Mouse (Mus musculus) hindbrain, postnatal 0 days (tissue): ENCODE results near the gene Hk3. TPM values are rescaled to one million over a fixed set of nuclear protein-coding genes. Genes with fewer than 3 reads are reported as not detected.

Experiments
- ATAC-seq: fragments of 200-750 bp; cut with Nextera tagmentation; 2 replicates; pipeline ENCODE4 v1.8.0; 2017; ENCODE audit warnings: mild to moderate bottlenecking, moderate TSS enrichment, moderate library complexity
- DNase-seq: peaks from one replicate; pipeline ENCODE4 v3.0.0-alpha.2; 2015; ENCODE audit warnings: low spot score
- H3K27ac ChIP-seq: fragments of 300-500 bp; sonication (generic); 2 replicates; pipeline ENCODE4 v1.5.1; 2014; ENCODE audit warnings: mild to moderate bottlenecking
- H3K27me3 ChIP-seq: fragments of 300-500 bp; sonication (generic); 2 replicates; pipeline ENCODE4 v1.6.1; 2014; ENCODE audit warnings: low read length, mixed read lengths; ENCODE audit not compliant: insufficient read depth
- H3K36me3 ChIP-seq: fragments of 300-500 bp; sonication (generic); 2 replicates; pipeline ENCODE4 v1.6.1; 2014; ENCODE audit warnings: low read length, mixed read lengths; ENCODE audit not compliant: insufficient read depth
- H3K4me1 ChIP-seq: fragments of 300-500 bp; sonication (generic); 2 replicates; pipeline ENCODE4 v1.6.1; 2014; ENCODE audit warnings: antibody characterized with exemption, low read length, mixed read lengths; ENCODE audit not compliant: insufficient read depth
- H3K4me2 ChIP-seq: fragments of 300-500 bp; sonication (generic); 2 replicates; pipeline ENCODE4 v1.6.1; 2014; ENCODE audit warnings: low read depth, mild to moderate bottlenecking, low read length, moderate library complexity, mixed read lengths
- H3K4me3 ChIP-seq: fragments of 300-500 bp; sonication (generic); 2 replicates; pipeline ENCODE4 v1.5.1; 2014; ENCODE audit warnings: low read length
- H3K9ac ChIP-seq: fragments of 300-500 bp; sonication (generic); replicated peaks from 2 replicates; pipeline ENCODE4 v1.6.1; 2014; ENCODE audit warnings: mild to moderate bottlenecking, low read length, moderate library complexity, mixed read lengths
- H3K9me3 ChIP-seq: fragments of 300-500 bp; sonication (generic); 2 replicates; pipeline ENCODE4 v1.6.1; 2016; ENCODE audit warnings: low read length, mixed read lengths
- CTCF ChIP-seq: IDR thresholded peaks from 2 replicates; pipeline ENCODE4 v1.5.1; 2016; ENCODE audit warnings: antibody characterized with exemption, control low read depth, low read depth
- WGBS: fragments of 180-500 bp; shearing (Covaris S2); extraction: QIAGEN DNeasy Blood & Tissue Kit; methylation state at CpG from one replicate; pipeline ENCODE4 v1.1.7; 2014; 5-methylcytosine and 5-hydroxymethylcytosine counted together
- polyA plus RNA-seq: library from polyadenylated mRNA; unstranded; fragments of >200 nt; fragmentation: Nextera tagmentation; extraction: Ambion mirVana; gene quantifications from 2 replicates; pipeline ENCODE4 v1.2.1, GENCODE M21; 2015
- total RNA-seq: library from RNA; depleted of rRNA; stranded (reverse); fragments of >200 nt; gene quantifications from 2 replicates; pipeline ENCODE4 v1.2.3, GENCODE M21; 2014

Hk3 gene
- total and polyA plus RNA-seq, 2 experiments from 2014 or later = 0.78 to 1.9 TPM

GRCm38 (mm10) chr13:55022715-55023114 lies 1.5 kb upstream of the Hk3 start:
- Histone ChIP-seq H3K4me1 (no peaks in the 10 kb centered on the region), H3K9me3 (no peaks in the 10 kb centered on the region), H3K9ac (no peak overlapping the region), H3K27ac (no peak overlapping the region), H3K36me3 (no peaks in the 10 kb centered on the region), H3K27me3 (no peaks in the 10 kb centered on the region), H3K4me3 (no peak overlapping the region), H3K4me2 (no peak overlapping the region)
- ATAC-seq = no peak
- WGBS = 67% methylated on average over 9 of the region's 9 CpGs
- DNase-seq = no peak
- no peak for TF ChIP-seq CTCF

- TF ChIP-seq CTCF = no peak
Observed at GRCm38 (mm10) chr13:55022256-55022655, 1.1 kb upstream of the Hk3 start.

GRCm38 (mm10) chr13:55020051-55020450 lies 1.1 kb downstream of the Hk3 start:
- Histone ChIP-seq H3K4me3 (no peak overlapping the region), H3K27me3 (no peaks in the 10 kb centered on the region), H3K27ac (no peak overlapping the region), H3K4me1 (no peaks in the 10 kb centered on the region), H3K36me3 (no peaks in the 10 kb centered on the region), H3K4me2 (no peak overlapping the region), H3K9me3 (no peaks in the 10 kb centered on the region), H3K9ac (no peak overlapping the region)
- no peak for DNase-seq
- 95% methylated on average over 4 of the region's 4 CpGs for WGBS
- ATAC-seq = no peak
- TF ChIP-seq CTCF = no peak

More at GRCm38 (mm10) chr13:55022256-55022655, 1.1 kb upstream of the Hk3 start:
- Histone ChIP-seq H3K4me1 (no peaks in the 10 kb centered on the region), H3K4me2 (no peak overlapping the region), H3K9ac (no peak overlapping the region), H3K9me3 (no peaks in the 10 kb centered on the region), H3K4me3 (no peak overlapping the region), H3K27ac (no peak overlapping the region), H3K27me3 (no peaks in the 10 kb centered on the region), H3K36me3 (no peaks in the 10 kb centered on the region)
- DNase-seq (no peak), ATAC-seq (no peak)
- 33% methylated on average over 4 of the region's 4 CpGs for WGBS

GRCm38 (mm10) chr13:55019181-55019580 lies 2.0 kb downstream of the Hk3 start:
- WGBS = 62% methylated on average over 3 of the region's 3 CpGs
- no peaks in the 10 kb centered on the region for H3K27me3 ChIP-seq
- ATAC-seq = no peak

GRCm38 (mm10) chr13:55018700-55019099 lies 2.5 kb downstream of the Hk3 start:
- H3K4me1 ChIP-seq = no peaks in the 10 kb centered on the region; the same call in 1 of the 2 replicates
- no peak overlapping the region for H3K4me3 ChIP-seq
- no peak overlapping the region for H3K27ac ChIP-seq
- ATAC-seq (no peak), DNase-seq (no peak)
- 91% methylated on average over 9 of the region's 9 CpGs for WGBS
- H3K9me3 ChIP-seq = no peaks in the 10 kb centered on the region
- no peaks in the 10 kb centered on the region for H3K36me3 ChIP-seq
- no peak overlapping the region for H3K4me2 ChIP-seq
- H3K27me3 ChIP-seq = no peaks in the 10 kb centered on the region
- no peak overlapping the region for H3K9ac ChIP-seq
- no peak for TF ChIP-seq CTCF

More at GRCm38 (mm10) chr13:55019181-55019580, 2.0 kb downstream of the Hk3 start:
- Histone ChIP-seq H3K9ac (no peak overlapping the region), H3K4me2 (no peak overlapping the region), H3K36me3 (no peaks in the 10 kb centered on the region), H3K9me3 (no peaks in the 10 kb centered on the region), H3K4me3 (no peak overlapping the region), H3K4me1 (no peaks in the 10 kb centered on the region; the same call in 1 of the 2 replicates), H3K27ac (no peak overlapping the region)
- TF ChIP-seq CTCF = no peak
- DNase-seq = no peak

- no peak for TF ChIP-seq CTCF
- Histone ChIP-seq H3K27ac (no peak overlapping the region), H3K9me3 (no peaks in the 10 kb centered on the region), H3K4me3 (no peak overlapping the region), H3K4me2 (no peak overlapping the region), H3K4me1 (no peaks in the 10 kb centered on the region; the same call in 1 of the 2 replicates), H3K36me3 (no peaks in the 10 kb centered on the region), H3K27me3 (no peaks in the 10 kb centered on the region), H3K9ac (no peak overlapping the region)
- ATAC-seq = no peak
- WGBS = 78% methylated on average over 8 of the region's 8 CpGs
- no peak for DNase-seq
Observed at GRCm38 (mm10) chr13:55017898-55018599, 3.1 kb downstream of the Hk3 start.

- 90% methylated on average over 12 of the region's 12 CpGs for WGBS
- no peaks in the 10 kb centered on the region for H3K36me3 ChIP-seq
- H3K9me3 ChIP-seq = no peaks in the 10 kb centered on the region
- no peak for TF ChIP-seq CTCF
- ATAC-seq (no peak), DNase-seq (no peak)
- H3K27me3 ChIP-seq = no peaks in the 10 kb centered on the region
- H3K4me3 ChIP-seq = no peak overlapping the region
- no peaks in the 10 kb centered on the region; the same call in 1 of the 2 replicates for H3K4me1 ChIP-seq
- no peak overlapping the region for H3K9ac ChIP-seq
- no peak overlapping the region for H3K27ac ChIP-seq
- no peak overlapping the region for H3K4me2 ChIP-seq
Observed at GRCm38 (mm10) chr13:55017154-55017897, 3.9 kb downstream of the Hk3 start.
